Mouse (Mus musculus) intestine, postnatal 0 days (tissue): ENCODE results near the gene Cops3. TPM values are rescaled to one million over a fixed set of nuclear protein-coding genes. Genes with fewer than 3 reads are reported as not detected.

Experiments used
- ATAC-seq: fragments of 200-750 bp; cut with Nextera tagmentation; 2 replicates; pipeline ENCODE4 v1.8.0; 2017; ENCODE audit warnings: mild to moderate bottlenecking, moderate TSS enrichment, moderate library complexity
- H3K27ac ChIP-seq: fragments of 300-500 bp; sonication (generic); 2 replicates; pipeline ENCODE4 v1.5.1; 2014; ENCODE audit warnings: mild to moderate bottlenecking, low read depth, low read length, moderate library complexity
- H3K27me3 ChIP-seq: fragments of 300-500 bp; sonication (generic); replicated peaks from 2 replicates; pipeline ENCODE4 v1.6.1; 2014; ENCODE audit warnings: low read length, mixed read lengths; ENCODE audit not compliant: control insufficient read depth, insufficient read depth
- H3K36me3 ChIP-seq: fragments of 300-500 bp; sonication (generic); 2 replicates; pipeline ENCODE4 v1.6.1; 2014; ENCODE audit warnings: mild to moderate bottlenecking, moderate library complexity; ENCODE audit not compliant: control insufficient read depth, insufficient read depth
- H3K4me1 ChIP-seq: fragments of 300-500 bp; sonication (generic); replicated peaks from 2 replicates; pipeline ENCODE4 v1.6.1; 2014; ENCODE audit warnings: antibody characterized with exemption, low read length, mixed read lengths; ENCODE audit not compliant: control insufficient read depth, insufficient read depth
- H3K4me2 ChIP-seq: fragments of 300-500 bp; sonication (generic); replicated peaks from 2 replicates; pipeline ENCODE4 v1.6.1; 2014; ENCODE audit warnings: low read depth, mild to moderate bottlenecking, moderate library complexity
- H3K4me3 ChIP-seq: fragments of 300-500 bp; sonication (generic); 2 replicates; pipeline ENCODE4 v1.5.1; 2014; ENCODE audit warnings: low read depth, low read length
- H3K9ac ChIP-seq: fragments of 300-500 bp; sonication (generic); 2 replicates; pipeline ENCODE4 v1.6.1; 2014; ENCODE audit warnings: mild to moderate bottlenecking, low read depth, low read length
- H3K9me3 ChIP-seq: fragments of 300-500 bp; sonication (generic); 2 replicates; pipeline ENCODE4 v1.6.1; 2016; ENCODE audit warnings: mixed run types; ENCODE audit not compliant: control insufficient read depth
- CTCF ChIP-seq: sonication (generic); IDR thresholded peaks from 2 replicates; pipeline ENCODE4 v1.5.1; 2016; ENCODE audit warnings: low read depth, mild to moderate bottlenecking, control low read depth, antibody characterized with exemption, moderate library complexity
- WGBS: fragments of 180-500 bp; shearing (Covaris S2); extraction: QIAGEN DNeasy Blood & Tissue Kit; methylation state at CpG from one replicate; pipeline ENCODE4 v1.1.7; 2014; 5-methylcytosine and 5-hydroxymethylcytosine counted together
- polyA plus RNA-seq: library from polyadenylated mRNA; unstranded; fragments of >200 nt; fragmentation: Nextera tagmentation; extraction: Ambion mirVana; gene quantifications from 2 replicates; pipeline ENCODE4 v1.2.1, GENCODE M21; 2015

The Cops3 gene
- polyA plus RNA-seq, 1 experiment from 2014 or later, result 85.6 TPM

DNA sequence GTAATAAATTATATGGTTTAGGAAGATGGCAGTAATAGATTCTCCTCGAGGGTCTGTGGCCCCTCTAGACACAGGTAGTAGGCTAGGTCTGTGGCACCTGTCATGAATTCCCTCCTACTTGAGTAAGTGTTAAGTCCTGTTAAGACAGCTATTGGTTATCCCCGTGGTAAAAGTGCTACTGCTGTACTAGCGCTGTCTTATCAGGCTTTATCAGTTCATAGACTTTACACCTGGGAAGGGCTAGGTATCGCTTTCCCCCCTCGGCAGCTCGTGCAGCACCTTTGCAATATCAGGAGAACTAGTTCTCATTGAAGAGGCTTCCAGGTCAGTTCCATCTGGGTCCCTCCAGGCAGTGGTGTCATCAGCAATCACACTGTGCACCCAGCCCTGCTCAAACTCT is 24.7 kb upstream of the Cops3 start:
- Histone ChIP-seq H3K36me3 (peaks cover 20% of the 10 kb centered on the region; the same call in 1 of the 2 replicates), H3K27me3 (no peaks in the 10 kb centered on the region), H3K4me2 (no peak overlapping the region), H3K9me3 (no peaks in the 10 kb centered on the region), H3K27ac (no peak overlapping the region), H3K4me3 (no peak overlapping the region), H3K4me1 (no peaks in the 10 kb centered on the region), H3K9ac (no peak overlapping the region)
- peak; percentile 65; the same call in 1 of the 2 replicates for ATAC-seq
- 43% methylated on average over 6 of the region's 6 CpGs for WGBS
- TF ChIP-seq CTCF, result no peak

DNA sequence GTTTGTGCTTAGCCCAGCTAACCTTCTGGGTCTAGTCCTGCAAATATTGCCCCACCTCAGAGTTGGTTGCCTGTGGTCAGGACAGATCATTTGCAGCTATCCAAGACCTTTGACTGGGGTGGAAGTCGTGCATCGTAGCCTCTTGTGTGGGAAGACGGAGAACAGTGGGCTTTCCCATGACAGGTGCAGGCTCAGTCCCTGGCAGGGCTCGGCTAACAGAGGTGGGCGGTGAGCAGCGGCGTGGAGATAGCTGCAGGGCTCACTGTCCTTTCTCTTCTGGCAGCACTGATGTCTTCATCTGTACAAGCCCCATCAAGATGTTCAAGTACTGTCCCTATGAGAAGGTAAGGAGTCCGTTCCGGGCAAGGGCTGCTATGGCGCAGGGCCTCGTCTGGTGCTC is 20.8 kb upstream of the Cops3 start:
- WGBS, result 91% methylated on average over 11 of the region's 11 CpGs

DNA sequence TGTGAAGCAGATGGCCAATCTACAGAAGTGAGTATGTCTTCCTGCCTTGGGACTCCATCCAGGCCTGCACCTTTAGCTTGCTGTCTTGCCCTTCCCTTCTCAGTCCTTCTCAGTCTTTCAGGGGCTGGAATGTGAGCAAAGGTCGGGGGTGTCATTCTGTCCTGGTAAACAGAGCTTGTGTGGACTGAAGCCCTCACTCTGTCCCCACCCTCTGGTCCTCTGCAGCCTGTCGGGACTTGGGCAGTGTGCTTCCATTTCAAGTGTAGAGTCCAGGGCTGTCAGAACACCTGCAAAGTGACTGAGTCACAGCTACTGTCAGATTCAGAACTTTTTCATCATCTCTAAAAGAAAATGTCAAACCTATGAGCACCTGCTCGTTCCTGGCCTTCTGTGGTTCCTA is 13.2 kb upstream of the Cops3 start:
- ATAC-seq, result no peak
- WGBS, result 39% methylated on average over 3 of the region's 3 CpGs
- H3K4me2 ChIP-seq, result no peak overlapping the region
- no peak overlapping the region for H3K4me3 ChIP-seq
- H3K4me1 ChIP-seq, result no peaks in the 10 kb centered on the region
- no peak overlapping the region for H3K27ac ChIP-seq
- H3K36me3 ChIP-seq, result no peaks in the 10 kb centered on the region
- H3K27me3 ChIP-seq, result no peaks in the 10 kb centered on the region
- TF ChIP-seq CTCF, result no peak
- H3K9ac ChIP-seq, result no peak overlapping the region
- H3K9me3 ChIP-seq, result no peaks in the 10 kb centered on the region

More for the DNA sequence above, 20.8 kb upstream of the Cops3 start:
- no peak overlapping the region for H3K4me2 ChIP-seq
- H3K9ac ChIP-seq, result no peak overlapping the region
- no peak overlapping the region for H3K27ac ChIP-seq
- H3K36me3 ChIP-seq, result peaks cover 12% of the 10 kb centered on the region; the same call in 1 of the 2 replicates
- H3K4me3 ChIP-seq, result no peak overlapping the region
- H3K4me1 ChIP-seq, result no peaks in the 10 kb centered on the region
- no peak for ATAC-seq
- no peaks in the 10 kb centered on the region for H3K27me3 ChIP-seq
- TF ChIP-seq CTCF, result no peak
- H3K9me3 ChIP-seq, result no peaks in the 10 kb centered on the region

DNA sequence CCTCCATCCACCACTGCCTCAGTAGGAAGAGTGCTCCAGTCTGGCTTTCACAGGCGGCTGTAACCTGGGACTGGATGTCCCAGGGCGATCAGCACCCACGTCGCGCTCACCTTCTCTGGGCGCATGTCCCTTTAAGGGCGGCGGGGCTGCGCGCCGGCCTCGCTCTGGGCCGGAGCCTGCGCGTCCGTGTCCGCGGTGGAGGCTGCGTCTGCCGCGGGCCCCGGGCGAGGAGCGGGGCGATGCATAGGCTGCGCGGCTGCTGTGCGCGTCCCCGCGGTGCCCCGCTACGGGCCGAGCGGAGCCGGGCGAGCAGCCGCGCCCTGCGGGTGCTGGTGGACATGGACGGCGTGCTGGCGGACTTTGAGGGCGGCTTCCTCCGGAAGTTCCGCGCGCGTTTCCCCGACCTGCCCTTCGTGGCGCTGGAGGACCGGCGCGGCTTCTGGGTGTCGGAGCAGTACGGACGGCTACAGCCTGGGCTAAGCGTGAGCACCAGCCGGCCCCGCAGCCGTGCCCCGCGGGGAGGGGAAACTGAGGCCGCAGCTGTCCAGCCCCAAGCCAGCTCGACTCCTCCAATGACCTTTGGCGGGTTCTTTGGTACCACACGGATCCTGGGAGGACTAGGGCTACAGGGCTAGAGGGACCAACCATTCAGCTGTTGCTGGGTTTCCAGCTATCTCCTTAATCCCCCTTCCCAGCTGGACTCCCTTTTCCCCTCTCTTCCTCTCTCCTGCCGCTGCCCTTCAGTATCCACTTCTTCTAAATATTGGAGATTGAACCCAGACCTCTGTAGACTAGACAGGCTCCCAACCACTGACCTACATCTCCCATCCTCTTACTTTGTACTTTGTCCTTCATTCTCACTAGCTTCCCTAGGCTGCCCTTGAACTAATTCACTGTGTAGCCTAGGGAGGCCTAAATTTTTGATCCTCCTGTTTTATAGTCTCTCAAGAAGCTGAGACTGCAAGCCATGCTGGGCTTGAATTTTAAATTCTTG is 8.6 kb upstream of the Cops3 start:
- H3K27me3 ChIP-seq, result no peaks in the 10 kb centered on the region
- peak overlapping the region; percentile 86 for H3K4me2 ChIP-seq
- peak overlapping the region; percentile 88 for H3K27ac ChIP-seq
- H3K4me1 ChIP-seq, result no peaks in the 10 kb centered on the region
- H3K36me3 ChIP-seq, result no peaks in the 10 kb centered on the region
- peak; percentile 54 for TF ChIP-seq CTCF
- H3K9ac ChIP-seq, result peak overlapping the region; percentile 83
- H3K4me3 ChIP-seq, result peak overlapping the region; percentile 86
- peak; percentile 75 for ATAC-seq
- H3K9me3 ChIP-seq, result no peaks in the 10 kb centered on the region
- under 1% methylated on average over 69 of the region's 69 CpGs for WGBS

DNA sequence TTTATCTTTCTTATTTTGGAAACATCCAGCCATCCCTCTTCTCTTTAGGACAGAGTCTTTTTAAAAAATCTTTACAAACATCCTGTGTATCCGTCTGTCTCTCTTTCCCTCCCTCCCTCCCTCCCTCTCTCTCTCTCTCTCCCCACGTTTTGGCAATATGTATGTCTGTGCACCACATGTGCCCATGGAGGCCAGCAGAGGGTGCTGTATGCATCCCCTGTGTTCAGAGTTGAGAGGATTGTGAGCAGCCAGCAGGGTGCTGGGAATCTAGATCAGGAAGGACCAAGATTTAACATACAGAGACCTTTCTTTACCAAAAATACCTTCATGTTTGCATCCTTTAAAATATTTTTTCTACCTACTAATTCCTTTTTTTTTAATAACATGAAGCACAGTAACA is 7.5 kb upstream of the Cops3 start:
- no peak overlapping the region for H3K9ac ChIP-seq
- H3K9me3 ChIP-seq, result no peaks in the 10 kb centered on the region
- no peak overlapping the region for H3K27ac ChIP-seq
- no peaks in the 10 kb centered on the region for H3K27me3 ChIP-seq
- no peaks in the 10 kb centered on the region for H3K4me1 ChIP-seq
- WGBS, result 21% methylated on average over 2 of the region's 2 CpGs
- no peak overlapping the region; the same call in 1 of the 2 replicates for H3K4me2 ChIP-seq
- H3K36me3 ChIP-seq, result no peaks in the 10 kb centered on the region
- TF ChIP-seq CTCF, result peak; percentile 75
- peak overlapping the region; percentile 86; the same call in 1 of the 2 replicates for H3K4me3 ChIP-seq
- no peak for ATAC-seq

DNA sequence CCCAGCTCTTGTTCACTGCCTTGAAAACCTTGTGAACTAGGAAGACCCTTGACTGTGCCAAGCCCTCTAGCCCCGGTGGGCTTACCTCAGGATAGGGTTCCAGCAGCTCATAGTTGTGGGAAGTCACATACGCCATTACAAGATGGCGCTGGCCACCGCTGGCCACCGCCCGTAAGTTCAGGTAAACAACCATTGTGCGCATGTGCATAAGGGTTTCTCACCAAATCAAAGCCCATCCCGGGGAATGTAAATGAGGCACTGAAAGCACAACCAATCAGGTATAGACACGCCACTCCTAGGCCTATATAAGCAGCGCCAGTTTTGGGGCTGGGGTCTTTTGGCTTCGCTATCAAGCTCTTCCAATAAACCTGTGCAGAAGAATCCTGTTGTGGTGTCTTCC is 6.7 kb upstream of the Cops3 start:
- ATAC-seq, result no peak
- Histone ChIP-seq H3K27ac (no peak overlapping the region), H3K27me3 (no peaks in the 10 kb centered on the region), H3K9me3 (no peaks in the 10 kb centered on the region), H3K4me3 (no peak overlapping the region), H3K9ac (no peak overlapping the region), H3K4me2 (no peak overlapping the region), H3K4me1 (no peaks in the 10 kb centered on the region), H3K36me3 (no peaks in the 10 kb centered on the region)
- TF ChIP-seq CTCF, result no peak
- 96% methylated on average over 11 of the region's 11 CpGs for WGBS
